In genomic region chr19:45243264-45243602, GRCm38 (mm10) we compare ENCODE assay signal across 30 mouse cellular contexts. TPM values are rescaled to one million over a fixed set of nuclear protein-coding genes. Genes with fewer than 3 reads are reported as not detected.
DNase-seq lines count a peak whose midpoint lies in the region; ATAC-seq and TF ChIP-seq lines count a peak whose summit lies in the region.
"Had no signal": no experiment of that assay in that cellular context is flagged by ENCODE, and none has a peak within 500 bp of the region (broad histone marks: within the 10 kb centered on the region; RNA-seq: fewer than 3 reads in every experiment).

No protein-coding gene starts in this region.

- H3K4me1 ChIP-seq in forebrain, postnatal 0 days (ENCODE audit: insufficient read depth), result no peaks in the 10 kb centered on the region
- 0 out of 2 replicates have a peak, but pooled peaks cover 3% of the 10 kb centered on the region for H3K4me1 ChIP-seq in forebrain, embryonic 12.5 days
- H3K4me1 ChIP-seq in hindbrain, embryonic 14.5 days (replicated peaks; ENCODE audit: control insufficient read depth, insufficient read depth, low read length), result 0 out of 2 replicates have a peak, but pooled peaks cover 4% of the 10 kb centered on the region
- peaks cover 15% of the 10 kb centered on the region; the same call in 1 of the 2 replicates for H3K4me1 ChIP-seq in hindbrain, embryonic 10.5 days (replicated peaks)
- H3K4me1 ChIP-seq in neural tube, embryonic 12.5 days, result peaks cover 20% of the 10 kb centered on the region; the same call in 1 of the 2 replicates
- H3K4me1 ChIP-seq: liver, embryonic 15.5 days had no signal

- no peak overlapping the region for H3K4me2 ChIP-seq in forebrain, postnatal 0 days (ENCODE audit: low read depth)
- H3K4me2 ChIP-seq in forebrain, embryonic 12.5 days, result no peak overlapping the region
- H3K4me2 ChIP-seq in hindbrain, embryonic 14.5 days (replicated peaks), result peak overlapping the region; percentile 18
- H3K4me2 ChIP-seq in neural tube, embryonic 12.5 days (replicated peaks), result peak overlapping the region; percentile 44
- H3K4me2 ChIP-seq: forebrain, embryonic 15.5 days; liver, embryonic 15.5 days; midbrain, embryonic 15.5 days; stomach, embryonic 15.5 days had no signal

- intact Hi-C loops in gastrocnemius, postnatal 36 days (cut with DNase I), result no loop called here

- WGBS in forebrain, postnatal 0 days, result 3% methylated on average over 5 of the region's 5 CpGs
- under 1% methylated on average over 5 of the region's 5 CpGs for WGBS in forebrain, embryonic 12.5 days
- WGBS in hindbrain, embryonic 14.5 days, result 3% methylated on average over 5 of the region's 5 CpGs
- 4% methylated on average over 5 of the region's 5 CpGs for WGBS in hindbrain, embryonic 10.5 days
- WGBS in neural tube, embryonic 12.5 days, result 2% methylated on average over 5 of the region's 5 CpGs

- no peak overlapping the region for H3K4me3 ChIP-seq in forebrain, postnatal 0 days (ENCODE audit: low read depth, low read length)
- no peak overlapping the region for H3K4me3 ChIP-seq in forebrain, embryonic 12.5 days (replicated peaks)
- H3K4me3 ChIP-seq in hindbrain, embryonic 14.5 days (replicated peaks; ENCODE audit: low read length), result no peak overlapping the region
- no peak overlapping the region; the same call in 1 of the 2 replicates for H3K4me3 ChIP-seq in hindbrain, embryonic 10.5 days
- no peak overlapping the region for H3K4me3 ChIP-seq in neural tube, embryonic 12.5 days
- H3K4me3 ChIP-seq: forebrain, embryonic 15.5 days; heart, adult 2 months; limb, embryonic 12.5 days; liver, embryonic 15.5 days; midbrain, embryonic 15.5 days; stomach, embryonic 15.5 days had no signal

- no peaks in the 10 kb centered on the region for H3K9me3 ChIP-seq in forebrain, postnatal 0 days (ENCODE audit: low read length)
- no peaks in the 10 kb centered on the region for H3K9me3 ChIP-seq in forebrain, embryonic 12.5 days
- no peaks in the 10 kb centered on the region for H3K9me3 ChIP-seq in hindbrain, embryonic 14.5 days (ENCODE audit: control insufficient read depth, low read length)
- no peaks in the 10 kb centered on the region for H3K9me3 ChIP-seq in hindbrain, embryonic 10.5 days
- no peaks in the 10 kb centered on the region for H3K9me3 ChIP-seq in neural tube, embryonic 12.5 days
- H3K9me3 ChIP-seq: forebrain, embryonic 15.5 days; heart, embryonic 15.5 days; limb, embryonic 12.5 days; liver, embryonic 15.5 days; midbrain, embryonic 15.5 days; stomach, embryonic 15.5 days had no signal

- TF ChIP-seq CTCF in forebrain, postnatal 0 days (IDR thresholded peaks at IDR 0.05; ENCODE audit: low read depth), result no peak

- no peak overlapping the region for H3K9ac ChIP-seq in forebrain, postnatal 0 days
- H3K9ac ChIP-seq in forebrain, embryonic 12.5 days, result no peak overlapping the region
- no peak overlapping the region for H3K9ac ChIP-seq in hindbrain, embryonic 14.5 days
- no peak overlapping the region for H3K9ac ChIP-seq in neural tube, embryonic 12.5 days
- H3K9ac ChIP-seq: forebrain, embryonic 15.5 days; heart, embryonic 15.5 days; limb, embryonic 12.5 days; liver, embryonic 15.5 days; lung, embryonic 14.5 days; midbrain, embryonic 15.5 days; stomach, embryonic 15.5 days had no signal

- ATAC-seq in forebrain, postnatal 0 days, result no peak
- ATAC-seq in forebrain, embryonic 12.5 days (ENCODE audit: low FRiP score), result no peak
- ATAC-seq in hindbrain, embryonic 14.5 days (ENCODE audit: low FRiP score), result no peak
- no peak for ATAC-seq in neural tube, embryonic 12.5 days (ENCODE audit: low FRiP score, low read depth)
- ATAC-seq: forebrain, embryonic 15.5 days; inflammation-experienced regulatory T-cells, adult 6 months; midbrain, embryonic 15.5 days had no signal

- no peaks in the 10 kb centered on the region for H3K36me3 ChIP-seq in forebrain, postnatal 0 days (ENCODE audit: insufficient read depth)
- no peaks in the 10 kb centered on the region for H3K36me3 ChIP-seq in forebrain, embryonic 12.5 days (replicated peaks)
- no peaks in the 10 kb centered on the region for H3K36me3 ChIP-seq in hindbrain, embryonic 14.5 days (replicated peaks; ENCODE audit: control insufficient read depth, insufficient read depth)
- no peaks in the 10 kb centered on the region for H3K36me3 ChIP-seq in hindbrain, embryonic 10.5 days
- H3K36me3 ChIP-seq in neural tube, embryonic 12.5 days, result no peaks in the 10 kb centered on the region
- H3K36me3 ChIP-seq: forebrain, embryonic 15.5 days; heart, embryonic 15.5 days; limb, embryonic 12.5 days; liver, embryonic 15.5 days; midbrain, embryonic 15.5 days; stomach, embryonic 15.5 days had no signal

- no peak overlapping the region for H3K27ac ChIP-seq in forebrain, postnatal 0 days (ENCODE audit: low read depth, low read length)
- no peak overlapping the region for H3K27ac ChIP-seq in forebrain, embryonic 12.5 days
- H3K27ac ChIP-seq in hindbrain, embryonic 14.5 days, result no peak overlapping the region
- no peak overlapping the region for H3K27ac ChIP-seq in hindbrain, embryonic 10.5 days
- H3K27ac ChIP-seq in neural tube, embryonic 12.5 days, result no peak overlapping the region
- H3K27ac ChIP-seq: forebrain, embryonic 15.5 days; heart, adult 2 months; heart, embryonic 15.5 days; limb, embryonic 12.5 days; liver, embryonic 15.5 days; midbrain, embryonic 15.5 days; stomach, embryonic 15.5 days had no signal

- H3K27me3 ChIP-seq in forebrain, postnatal 0 days (ENCODE audit: insufficient read depth, low read length), result peaks cover 73% of the 10 kb centered on the region
- peaks cover 96% of the 10 kb centered on the region for H3K27me3 ChIP-seq in forebrain, embryonic 12.5 days
- peaks cover 75% of the 10 kb centered on the region for H3K27me3 ChIP-seq in hindbrain, embryonic 14.5 days (ENCODE audit: control insufficient read depth, insufficient read depth, low read length)
- peaks cover 99% of the 10 kb centered on the region for H3K27me3 ChIP-seq in hindbrain, embryonic 10.5 days (ENCODE audit: insufficient read depth, poor library complexity, severe bottlenecking)
- peaks cover 89% of the 10 kb centered on the region for H3K27me3 ChIP-seq in neural tube, embryonic 12.5 days (replicated peaks)

- DNase-seq in forebrain, postnatal 0 days, result peak; percentile 69
- no peak for DNase-seq in hindbrain, embryonic 14.5 days (ENCODE audit: low spot score)
- no peak for DNase-seq in hindbrain, embryonic 10.5 days (ENCODE audit: low spot score)
- no peak for DNase-seq in neural tube, embryonic 10.5 days (ENCODE audit: extremely low spot score, low spot score)
- DNase-seq in gastrocnemius, postnatal 36 days, result no peak
- no peak for DNase-seq in ovary, postnatal 36 days (ENCODE audit: low spot score)
- DNase-seq: adrenal gland, postnatal 36 days; cerebellum, adult 18-20 months; gastrocnemius, adult 2 months; heart, postnatal 36 days; kidney, adult 11 months; kidney, postnatal 14 days; right cerebral cortex, postnatal 25 days; thymus, postnatal 25 days had no signal

RNA-seq across cellular contexts. Expression of gene Lbx1, which starts 7.6 kb away (rescaled TPM):
- total RNA-seq in forebrain, postnatal 0 days (2014; rRNA removed), result not detected in 2 replicates
- polyA plus RNA-seq in forebrain, postnatal 0 days (2015; fragmentation: Nextera tagmentation; extraction: Ambion mirVana), result not detected in 2 replicates
- not detected in 2 replicates for polyA plus RNA-seq in forebrain, embryonic 12.5 days (2016; fragmentation: Nextera tagmentation; extraction: Ambion mirVana)
- 18.5 and 20.4 TPM in 2 replicates for polyA plus RNA-seq in hindbrain, embryonic 14.5 days (2014; fragmentation: Nextera tagmentation; extraction: Ambion mirVana)
- 1.4 and 8.9 TPM in 2 replicates for polyA plus RNA-seq in hindbrain, embryonic 10.5 days (2016; fragmentation: Nextera tagmentation; extraction: Ambion mirVana)
- polyA plus RNA-seq in neural tube, embryonic 12.5 days (2016; fragmentation: Nextera tagmentation; extraction: Ambion mirVana), result 20.3 and 21.3 TPM in 2 replicates
- total RNA-seq in gastrocnemius, postnatal 36 days (2021), result 10 to 100 TPM; 48.9 to 50.8 TPM
- total RNA-seq: common myeloid progenitor, adult 5-6 weeks; layer of hippocampus, postnatal 10 days; left cerebral cortex, adult 18-20 months; megakaryocyte, adult 5-6 weeks had no signal
- polyA plus RNA-seq: forebrain, embryonic 15.5 days; heart, adult 2 months; heart, embryonic 15.5 days; inflammation-experienced regulatory T-cells, adult 6 months; liver, adult 2 months; liver, embryonic 15.5 days; lung, embryonic 14.5 days; stomach, embryonic 15.5 days had no signal

Comparison
In these comparisons a context has a peak if more than half of its experiments do, and no peak if none do; other contexts are left out.
1. H3K4me2 ChIP-seq: peak in hindbrain, embryonic 14.5 days (single experiment) and neural tube, embryonic 12.5 days (single experiment); none in forebrain, postnatal 0 days (single experiment) and forebrain, embryonic 12.5 days (single experiment).